Mouse (Mus musculus) liver, embryonic 16.5 days (tissue): ENCODE data around the gene Med29. TPM values are rescaled to one million over a fixed set of nuclear protein-coding genes. Genes with fewer than 3 reads are reported as not detected.
A peak's percentile ranks its signal among the peaks of the same experiment; 100 is the strongest.
"Not testable (repeated sequence)": the region's sequence is repeated elsewhere in the genome, so short reads cannot be mapped to it uniquely, and the experiment has no call there.

Experiments used
- ATAC-seq: fragments of 200-750 bp; cut with Nextera tagmentation; 2 replicates; pipeline ENCODE4 v1.8.0; 2017; ENCODE audit warnings: low read depth, mild to moderate bottlenecking, moderate number of reproducible peaks, moderate library complexity
- H3K27ac ChIP-seq: fragments of 300-500 bp; sonication (generic); 2 replicates; pipeline ENCODE4 v1.5.1; 2014; ENCODE audit warnings: mild to moderate bottlenecking, low read length
- H3K27me3 ChIP-seq: fragments of 300-500 bp; sonication (generic); 2 replicates; pipeline ENCODE4 v1.6.1; 2014; ENCODE audit warnings: low read depth, low read length, mixed read lengths; ENCODE audit not compliant: control insufficient read depth, insufficient read depth
- H3K36me3 ChIP-seq: fragments of 300-500 bp; sonication (generic); 2 replicates; pipeline ENCODE4 v1.6.1; 2014; ENCODE audit warnings: mild to moderate bottlenecking; ENCODE audit not compliant: control insufficient read depth, insufficient read depth
- H3K4me1 ChIP-seq: fragments of 300-500 bp; sonication (generic); 2 replicates; pipeline ENCODE4 v1.6.1; 2014; ENCODE audit warnings: low read depth, low read length, mixed read lengths; ENCODE audit not compliant: control insufficient read depth
- H3K4me2 ChIP-seq: fragments of 300-500 bp; sonication (generic); 2 replicates; pipeline ENCODE4 v1.6.1; 2014; ENCODE audit warnings: low read depth, low read length, mixed read lengths
- H3K4me3 ChIP-seq: fragments of 300-500 bp; sonication (generic); 2 replicates; pipeline ENCODE4 v1.5.1; 2014; ENCODE audit warnings: low read depth, mild to moderate bottlenecking, low read length
- H3K9ac ChIP-seq: fragments of 300-500 bp; sonication (generic); 2 replicates; pipeline ENCODE4 v1.6.1; 2014; ENCODE audit warnings: low read depth, low read length
- H3K9me3 ChIP-seq: fragments of 300-500 bp; sonication (generic); replicated peaks from 2 replicates; pipeline ENCODE4 v1.6.1; 2016; ENCODE audit warnings: low read length; ENCODE audit not compliant: control insufficient read depth
- WGBS: fragments of 180-500 bp; shearing (Covaris S2); extraction: QIAGEN DNeasy Blood & Tissue Kit; methylation state at CpG from one replicate; pipeline ENCODE4 v1.1.7; 2014; ENCODE audit not compliant: insufficient replicate concordance; 5-methylcytosine and 5-hydroxymethylcytosine counted together
- polyA plus RNA-seq: library from polyadenylated mRNA; unstranded; fragments of >200 nt; fragmentation: Nextera tagmentation; extraction: Ambion mirVana; gene quantifications from 2 replicates; pipeline ENCODE4 v1.2.1, GENCODE M21; 2015

The Med29 gene
- polyA plus RNA-seq, 1 experiment from 2014 or later: 21.6 TPM

- no peak overlapping the region for H3K4me3 ChIP-seq
- no peaks in the 10 kb centered on the region for H3K27me3 ChIP-seq
- no peaks in the 10 kb centered on the region for H3K9me3 ChIP-seq
- ATAC-seq: no peak
- no peaks in the 10 kb centered on the region; the same call in 1 of the 2 replicates for H3K4me1 ChIP-seq
- no peak overlapping the region; the same call in 1 of the 2 replicates for H3K27ac ChIP-seq
- H3K36me3 ChIP-seq: peaks cover 52% of the 10 kb centered on the region
- WGBS: 58% methylated on average over 3 of the region's 3 CpGs
- no peak overlapping the region for H3K4me2 ChIP-seq
- no peak overlapping the region for H3K9ac ChIP-seq
These were observed 9.4 kb upstream of the Med29 start for GRCm38 (mm10) chr7:28401942-28402341.

- ATAC-seq: 0 out of 2 replicates have a peak, but pooled peaks have one; percentile 38
These were observed 8.5 kb upstream of the Med29 start for GRCm38 (mm10) chr7:28401030-28401429.

GRCm38 (mm10) chr7:28398696-28399340 lies 6.3 kb upstream of the Med29 start:
- Histone ChIP-seq H3K4me2 (no peak overlapping the region), H3K4me3 (no peak overlapping the region), H3K36me3 (peaks cover 45% of the 10 kb centered on the region), H3K27me3 (no peaks in the 10 kb centered on the region), H3K9me3 (no peaks in the 10 kb centered on the region), H3K27ac (no peak overlapping the region), H3K4me1 (no peaks in the 10 kb centered on the region; the same call in none of the 2 replicates), H3K9ac (no peak overlapping the region)
- ATAC-seq: no peak
- 85% methylated on average over 10 of the region's 10 CpGs for WGBS

More at GRCm38 (mm10) chr7:28401030-28401429, 8.5 kb upstream of the Med29 start:
- peaks cover 51% of the 10 kb centered on the region for H3K36me3 ChIP-seq
- H3K4me2 ChIP-seq: no peak overlapping the region
- H3K27ac ChIP-seq: peak overlapping the region; percentile 19; the same call in 1 of the 2 replicates
- H3K27me3 ChIP-seq: no peaks in the 10 kb centered on the region
- no peak overlapping the region for H3K4me3 ChIP-seq
- no peaks in the 10 kb centered on the region for H3K9me3 ChIP-seq
- H3K4me1 ChIP-seq: no peaks in the 10 kb centered on the region; the same call in 1 of the 2 replicates
- WGBS: 95% methylated on average over 1 of the region's 1 CpGs
- no peak overlapping the region for H3K9ac ChIP-seq

- WGBS: 65% methylated on average over 3 of the region's 3 CpGs
- no peaks in the 10 kb centered on the region for H3K27me3 ChIP-seq
- H3K36me3 ChIP-seq: peaks cover 37% of the 10 kb centered on the region
- H3K27ac ChIP-seq: no peak overlapping the region
- peaks cover 4% of the 10 kb centered on the region for H3K4me1 ChIP-seq
- no peak overlapping the region for H3K4me2 ChIP-seq
- no peak overlapping the region for H3K4me3 ChIP-seq
- ATAC-seq: no peak
- no peaks in the 10 kb centered on the region for H3K9me3 ChIP-seq
- H3K9ac ChIP-seq: no peak overlapping the region
These were observed 5.5 kb upstream of the Med29 start for GRCm38 (mm10) chr7:28398000-28398399.

GRCm38 (mm10) chr7:28395425-28395824 lies 2.9 kb upstream of the Med29 start:
- Histone ChIP-seq H3K36me3 (peaks cover 26% of the 10 kb centered on the region), H3K27ac (no peak overlapping the region)

GRCm38 (mm10) chr7:28393272-28393951 lies 904 bp upstream of the Med29 start:
- WGBS: 4% methylated on average over 22 of the region's 22 CpGs
- no peaks in the 10 kb centered on the region for H3K27me3 ChIP-seq
- H3K36me3 ChIP-seq: peaks cover 33% of the 10 kb centered on the region
- no peak for ATAC-seq
- H3K9me3 ChIP-seq: no peaks in the 10 kb centered on the region
- H3K4me2 ChIP-seq: peak overlapping the region; percentile 94
- peak overlapping the region; percentile 82 for H3K4me3 ChIP-seq
- H3K4me1 ChIP-seq: peaks cover 14% of the 10 kb centered on the region
- peak overlapping the region; percentile 71 for H3K27ac ChIP-seq
- H3K9ac ChIP-seq: peak overlapping the region; percentile 81

More at GRCm38 (mm10) chr7:28395425-28395824, 2.9 kb upstream of the Med29 start:
- WGBS: 86% methylated on average over 4 of the region's 4 CpGs
- H3K4me1 ChIP-seq: peaks cover 14% of the 10 kb centered on the region
- H3K9me3 ChIP-seq: no peaks in the 10 kb centered on the region
- no peak overlapping the region for H3K4me3 ChIP-seq
- H3K9ac ChIP-seq: no peak overlapping the region
- ATAC-seq: no peak
- no peak overlapping the region for H3K4me2 ChIP-seq
- H3K27me3 ChIP-seq: no peaks in the 10 kb centered on the region

GRCm38 (mm10) chr7:28390331-28390730 lies 2.2 kb downstream of the Med29 start:
- H3K27ac ChIP-seq: no peak overlapping the region
- H3K4me2 ChIP-seq: no peak overlapping the region
- H3K4me1 ChIP-seq: peaks cover 24% of the 10 kb centered on the region
- ATAC-seq: no peak
- no peaks in the 10 kb centered on the region for H3K9me3 ChIP-seq
- no peak overlapping the region for H3K9ac ChIP-seq
- 79% methylated on average over 3 of the region's 3 CpGs for WGBS
- peaks cover 16% of the 10 kb centered on the region for H3K36me3 ChIP-seq
- no peaks in the 10 kb centered on the region for H3K27me3 ChIP-seq
- H3K4me3 ChIP-seq: no peak overlapping the region

- Histone ChIP-seq H3K36me3 (peaks cover 13% of the 10 kb centered on the region), H3K4me1 (peaks cover 46% of the 10 kb centered on the region)
- ATAC-seq, H3K27me3 ChIP-seq, H3K4me2 ChIP-seq, H3K9me3 ChIP-seq, H3K27ac ChIP-seq, H3K4me3 ChIP-seq, H3K9ac ChIP-seq: not testable (repeated sequence)
- 73% methylated on average over 7 of the region's 7 CpGs for WGBS
These were observed 5.1 kb downstream of the Med29 start for GRCm38 (mm10) chr7:28387384-28387783.

- not testable (repeated sequence) for H3K4me2 ChIP-seq, H3K4me3 ChIP-seq, H3K9me3 ChIP-seq, H3K27me3 ChIP-seq, H3K27ac ChIP-seq, ATAC-seq, H3K9ac ChIP-seq
- peaks cover 50% of the 10 kb centered on the region for H3K4me1 ChIP-seq
- H3K36me3 ChIP-seq: peaks cover 13% of the 10 kb centered on the region
- 60% methylated on average over 6 of the region's 6 CpGs for WGBS
These were observed 5.6 kb downstream of the Med29 start for GRCm38 (mm10) chr7:28386877-28387276.
